Mouse (Mus musculus) neural tube, embryonic 12.5 days (tissue): ENCODE results near the gene Ube2ql1. TPM values are rescaled to one million over a fixed set of nuclear protein-coding genes. Genes with fewer than 3 reads are reported as not detected.
A peak's percentile ranks its signal among the peaks of the same experiment; 100 is the strongest.

Experiments
- ATAC-seq: fragments of 200-750 bp; cut with Nextera tagmentation; 2 replicates; pipeline ENCODE4 v1.8.0; 2017; ENCODE audit warnings: low read depth, mild to moderate bottlenecking, moderate TSS enrichment, moderate library complexity; ENCODE audit not compliant: low FRiP score
- H3K27ac ChIP-seq: fragments of 300-500 bp; sonication (generic); 2 replicates; pipeline ENCODE4 v1.5.1; 2016
- H3K27me3 ChIP-seq: fragments of 300-500 bp; sonication (generic); replicated peaks from 2 replicates; pipeline ENCODE4 v1.6.1; 2016; ENCODE audit warnings: mild to moderate bottlenecking
- H3K36me3 ChIP-seq: fragments of 300-500 bp; sonication (generic); 2 replicates; pipeline ENCODE4 v1.6.1; 2016; ENCODE audit warnings: mild to moderate bottlenecking
- H3K4me1 ChIP-seq: fragments of 300-500 bp; sonication (generic); 2 replicates; pipeline ENCODE4 v1.6.1; 2016
- H3K4me2 ChIP-seq: fragments of 300-500 bp; sonication (generic); replicated peaks from 2 replicates; pipeline ENCODE4 v1.6.1; 2016; ENCODE audit warnings: mild to moderate bottlenecking
- H3K4me3 ChIP-seq: fragments of 300-500 bp; sonication (generic); 2 replicates; pipeline ENCODE4 v1.5.1; 2016
- H3K9ac ChIP-seq: fragments of 300-500 bp; sonication (generic); 2 replicates; pipeline ENCODE4 v1.6.1; 2016; ENCODE audit warnings: mild to moderate bottlenecking
- H3K9me3 ChIP-seq: fragments of 300-500 bp; sonication (generic); 2 replicates; pipeline ENCODE4 v1.6.1; 2016; ENCODE audit warnings: mild to moderate bottlenecking
- WGBS: fragments of 180-500 bp; shearing (Covaris S2); methylation state at CpG from one replicate; pipeline ENCODE4 v1.1.7; 2016; 5-methylcytosine and 5-hydroxymethylcytosine counted together
- polyA plus RNA-seq: library from polyadenylated mRNA; unstranded; fragments of >200 nt; fragmentation: Nextera tagmentation; extraction: Ambion mirVana; gene quantifications from 2 replicates; pipeline ENCODE4 v1.2.1, GENCODE M21; 2016

The Ube2ql1 gene
- polyA plus RNA-seq = 31.3 and 34.3 TPM in 2 replicates

DNA sequence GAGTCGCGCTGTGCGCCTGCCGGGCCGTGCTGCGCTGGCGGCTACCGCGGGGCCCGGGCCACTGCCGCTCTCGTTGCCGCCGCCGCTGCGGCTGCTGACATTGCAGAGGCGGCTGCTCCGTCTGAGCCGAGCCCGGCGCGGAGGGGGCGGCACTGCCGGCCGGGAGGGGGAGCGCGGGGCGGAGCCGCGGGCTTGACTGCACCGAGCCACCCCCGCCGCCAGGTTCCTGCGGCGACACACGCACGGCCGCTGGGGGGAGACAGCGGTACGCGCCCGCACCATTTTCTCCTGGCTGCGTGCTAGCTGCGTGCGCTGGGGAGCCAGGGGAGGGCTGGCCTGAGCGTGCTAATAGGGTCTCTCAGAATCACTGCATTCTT is at the start of gene Ube2ql1:
TSS of gene Ube2ql1 (minus strand) at position 131 of the 377 bp plus-strand sequence.
- Histone ChIP-seq H3K4me2 (peak within 1 kb of the TSS; percentile 88), H3K9me3 (no peaks in the 10 kb centered on the region), H3K4me3 (peak within 1 kb of the TSS; percentile 79), H3K9ac (peak within 1 kb of the TSS; percentile 90), H3K4me1 (peaks cover 37% of the 10 kb centered on the region), H3K36me3 (no peaks in the 10 kb centered on the region; the same call in 1 of the 2 replicates), H3K27ac (peak within 1 kb of the TSS; percentile 93), H3K27me3 (peaks cover 26% of the 10 kb centered on the region)
- WGBS = under 1% methylated on average over 46 of the region's 46 CpGs
- peak; percentile 93 for ATAC-seq

GRCm38 (mm10) chr13:69788704-69789103 is 49.0 kb upstream of the Ube2ql1 start:
- ATAC-seq = no peak
- Histone ChIP-seq H3K9me3 (no peaks in the 10 kb centered on the region), H3K4me2 (no peak overlapping the region), H3K4me1 (peaks cover 7% of the 10 kb centered on the region; the same call in 1 of the 2 replicates), H3K27me3 (no peaks in the 10 kb centered on the region), H3K9ac (no peak overlapping the region), H3K4me3 (no peak overlapping the region), H3K27ac (no peak overlapping the region), H3K36me3 (no peaks in the 10 kb centered on the region)
- 69% methylated on average over 5 of the region's 5 CpGs for WGBS

DNA sequence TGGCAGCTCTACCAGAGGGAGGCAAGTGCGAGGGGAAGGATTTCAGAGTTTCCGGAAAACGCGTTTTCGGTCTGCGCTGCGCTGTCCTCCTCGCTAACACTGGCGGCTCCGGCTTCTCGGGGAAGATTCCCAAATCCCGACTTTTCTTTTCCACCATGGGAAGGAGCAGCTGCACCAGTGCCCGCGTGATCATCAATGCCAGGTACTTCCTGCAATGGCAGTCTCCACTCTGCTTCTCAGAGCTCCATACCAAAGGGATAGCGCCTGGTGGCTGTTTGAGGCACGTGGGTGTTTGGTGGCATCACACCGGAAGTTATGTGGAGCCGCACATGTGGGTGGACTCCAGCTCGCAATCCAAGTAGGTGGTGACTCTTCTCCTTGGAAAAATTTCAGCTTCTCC is 38.5 kb upstream of the Ube2ql1 start:
- no peaks in the 10 kb centered on the region for H3K36me3 ChIP-seq
- WGBS = 92% methylated on average over 19 of the region's 19 CpGs
- H3K27ac ChIP-seq = no peak overlapping the region
- no peaks in the 10 kb centered on the region for H3K27me3 ChIP-seq
- H3K9ac ChIP-seq = no peak overlapping the region
- ATAC-seq = no peak
- H3K4me3 ChIP-seq = no peak overlapping the region
- H3K4me1 ChIP-seq = no peaks in the 10 kb centered on the region
- H3K4me2 ChIP-seq = no peak overlapping the region
- no peaks in the 10 kb centered on the region for H3K9me3 ChIP-seq

GRCm38 (mm10) chr13:69772358-69772757 is 32.7 kb upstream of the Ube2ql1 start:
- Histone ChIP-seq H3K4me3 (no peak overlapping the region), H3K27ac (no peak overlapping the region), H3K36me3 (no peaks in the 10 kb centered on the region), H3K4me2 (no peak overlapping the region), H3K4me1 (no peaks in the 10 kb centered on the region), H3K27me3 (no peaks in the 10 kb centered on the region), H3K9me3 (no peaks in the 10 kb centered on the region), H3K9ac (no peak overlapping the region)
- ATAC-seq = no peak
- WGBS = 81% methylated on average over 4 of the region's 4 CpGs

- Histone ChIP-seq H3K36me3 (no peaks in the 10 kb centered on the region), H3K9me3 (no peaks in the 10 kb centered on the region), H3K4me1 (no peaks in the 10 kb centered on the region), H3K4me3 (no peak overlapping the region), H3K4me2 (no peak overlapping the region), H3K27ac (no peak overlapping the region), H3K9ac (no peak overlapping the region), H3K27me3 (no peaks in the 10 kb centered on the region)
- ATAC-seq = no peak
- 88% methylated on average over 12 of the region's 12 CpGs for WGBS
Observed at GRCm38 (mm10) chr13:69770538-69771456, 31.1 kb upstream of the Ube2ql1 start.

DNA sequence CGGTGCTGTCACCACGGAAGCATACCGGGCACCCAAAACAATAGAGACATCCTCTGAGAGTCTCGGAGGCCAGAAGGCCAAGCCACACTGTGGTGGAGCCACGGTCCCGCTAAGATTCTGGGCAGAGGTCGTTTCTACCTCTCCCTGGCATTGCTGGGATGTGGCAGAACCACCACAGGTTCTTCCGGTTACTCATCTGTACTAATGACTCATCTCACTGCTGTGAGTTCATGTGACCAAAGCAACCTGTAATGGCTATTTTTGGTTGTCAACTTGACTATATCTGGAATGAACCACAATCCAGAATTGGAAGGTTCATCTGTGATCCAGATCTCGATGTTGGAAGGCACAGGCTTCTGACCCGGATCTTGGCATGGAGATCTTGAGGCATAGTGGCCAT is 28.5 kb upstream of the Ube2ql1 start:
- no peak for ATAC-seq
- no peak overlapping the region for H3K4me3 ChIP-seq
- no peak overlapping the region for H3K27ac ChIP-seq
- 88% methylated on average over 10 of the region's 10 CpGs for WGBS
- no peaks in the 10 kb centered on the region for H3K27me3 ChIP-seq
- no peak overlapping the region for H3K4me2 ChIP-seq
- no peaks in the 10 kb centered on the region for H3K4me1 ChIP-seq
- no peaks in the 10 kb centered on the region for H3K9me3 ChIP-seq
- H3K36me3 ChIP-seq = no peaks in the 10 kb centered on the region
- no peak overlapping the region for H3K9ac ChIP-seq

- Histone ChIP-seq H3K9ac (no peak overlapping the region), H3K4me2 (no peak overlapping the region), H3K27ac (no peak overlapping the region), H3K9me3 (no peaks in the 10 kb centered on the region), H3K36me3 (no peaks in the 10 kb centered on the region), H3K27me3 (no peaks in the 10 kb centered on the region), H3K4me1 (no peaks in the 10 kb centered on the region), H3K4me3 (no peak overlapping the region)
- WGBS = 74% methylated on average over 9 of the region's 9 CpGs
- no peak for ATAC-seq
Observed at GRCm38 (mm10) chr13:69764646-69765045, 25.0 kb upstream of the Ube2ql1 start.

DNA sequence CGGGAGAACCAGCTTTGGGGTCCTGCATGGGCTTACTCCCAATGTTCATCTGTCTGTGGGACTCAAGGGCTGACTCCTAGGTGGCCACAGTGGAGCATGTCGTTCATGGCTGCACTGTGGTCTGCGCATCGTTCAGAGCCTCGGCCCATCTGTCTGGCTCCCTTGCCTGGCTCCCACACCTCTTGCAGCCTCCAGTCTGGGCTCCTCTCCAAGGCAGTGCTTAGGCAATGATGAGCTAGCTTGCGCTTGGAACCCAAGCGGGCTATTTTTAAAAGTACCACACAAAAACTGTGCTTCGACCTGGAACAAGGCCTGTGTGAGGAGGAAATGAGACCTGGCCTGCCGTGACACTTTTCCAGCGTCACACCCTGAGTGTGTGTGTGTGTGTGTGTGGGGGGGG is 21.7 kb upstream of the Ube2ql1 start:
- no peak for ATAC-seq
- H3K4me3 ChIP-seq = no peak overlapping the region
- no peaks in the 10 kb centered on the region for H3K36me3 ChIP-seq
- WGBS = 88% methylated on average over 10 of the region's 10 CpGs
- no peak overlapping the region for H3K27ac ChIP-seq
- no peak overlapping the region for H3K9ac ChIP-seq
- no peaks in the 10 kb centered on the region for H3K27me3 ChIP-seq
- H3K9me3 ChIP-seq = no peaks in the 10 kb centered on the region
- H3K4me2 ChIP-seq = no peak overlapping the region
- H3K4me1 ChIP-seq = no peaks in the 10 kb centered on the region

DNA sequence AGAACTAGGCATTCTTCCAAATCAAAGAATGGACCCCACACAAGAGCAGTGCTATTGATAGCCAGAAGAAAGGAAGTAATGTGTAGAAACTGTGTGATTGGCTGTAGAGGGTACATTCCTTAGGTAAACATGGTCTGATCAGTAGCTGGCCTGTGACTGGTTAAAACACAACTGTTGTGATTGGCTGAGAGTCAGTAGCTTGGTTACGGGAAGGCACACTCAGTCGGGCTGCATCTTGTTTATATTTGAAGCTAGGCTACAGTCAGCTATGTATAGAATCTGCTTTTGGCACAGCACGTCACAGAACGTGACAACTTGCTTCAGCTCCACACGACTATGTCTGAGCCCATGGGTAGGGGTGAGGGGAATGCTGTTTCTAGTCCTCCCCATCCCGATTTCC is 19.3 kb upstream of the Ube2ql1 start:
- WGBS = 83% methylated on average over 6 of the region's 6 CpGs
- no peak for ATAC-seq
- no peak overlapping the region for H3K27ac ChIP-seq

GRCm38 (mm10) chr13:69752875-69753274 is 13.2 kb upstream of the Ube2ql1 start:
- no peak overlapping the region for H3K9ac ChIP-seq
- H3K9me3 ChIP-seq = no peaks in the 10 kb centered on the region
- no peaks in the 10 kb centered on the region for H3K4me1 ChIP-seq
- no peak overlapping the region for H3K4me2 ChIP-seq
- no peak overlapping the region for H3K27ac ChIP-seq
- no peak for ATAC-seq
- no peaks in the 10 kb centered on the region for H3K36me3 ChIP-seq
- no peaks in the 10 kb centered on the region for H3K27me3 ChIP-seq
- H3K4me3 ChIP-seq = no peak overlapping the region
- WGBS = 86% methylated on average over 2 of the region's 2 CpGs

More for the DNA sequence above, 19.3 kb upstream of the Ube2ql1 start:
- no peaks in the 10 kb centered on the region for H3K4me1 ChIP-seq
- H3K9ac ChIP-seq = no peak overlapping the region
- no peaks in the 10 kb centered on the region for H3K9me3 ChIP-seq
- H3K4me3 ChIP-seq = no peak overlapping the region
- no peak overlapping the region for H3K4me2 ChIP-seq
- H3K36me3 ChIP-seq = no peaks in the 10 kb centered on the region
- H3K27me3 ChIP-seq = no peaks in the 10 kb centered on the region

GRCm38 (mm10) chr13:69751510-69751909 is 11.8 kb upstream of the Ube2ql1 start:
- H3K4me2 ChIP-seq = no peak overlapping the region
- no peaks in the 10 kb centered on the region for H3K36me3 ChIP-seq
- no peaks in the 10 kb centered on the region for H3K4me1 ChIP-seq
- H3K4me3 ChIP-seq = no peak overlapping the region
- H3K27me3 ChIP-seq = no peaks in the 10 kb centered on the region
- H3K9ac ChIP-seq = no peak overlapping the region
- no peaks in the 10 kb centered on the region for H3K9me3 ChIP-seq
- ATAC-seq = no peak
- no peak overlapping the region for H3K27ac ChIP-seq
- 89% methylated on average over 6 of the region's 6 CpGs for WGBS

DNA sequence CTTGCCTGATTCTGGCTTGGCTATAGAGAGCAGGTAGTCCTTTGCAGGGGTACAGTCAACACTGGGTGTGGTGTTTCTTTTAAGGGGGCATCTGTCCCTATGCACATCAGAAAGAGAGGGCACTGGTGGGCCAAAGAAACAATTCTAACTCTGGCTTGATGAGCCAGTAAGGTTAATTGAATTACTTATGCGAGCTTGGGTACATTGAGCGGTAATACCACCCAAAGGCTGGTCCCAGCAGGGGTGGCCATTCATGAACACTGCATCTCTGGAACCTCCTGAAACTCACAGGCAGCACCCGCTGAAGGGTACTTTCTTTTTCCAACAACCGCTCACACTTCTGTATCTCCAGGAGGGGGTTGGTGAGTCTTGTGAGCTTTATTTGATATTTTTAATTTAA is 9.1 kb upstream of the Ube2ql1 start:
- WGBS = 29% methylated on average over 4 of the region's 4 CpGs
- no peak overlapping the region for H3K9ac ChIP-seq
- no peak for ATAC-seq
- no peak overlapping the region for H3K4me3 ChIP-seq
- H3K4me1 ChIP-seq = no peaks in the 10 kb centered on the region
- H3K36me3 ChIP-seq = no peaks in the 10 kb centered on the region
- H3K27me3 ChIP-seq = no peaks in the 10 kb centered on the region
- no peak overlapping the region for H3K27ac ChIP-seq
- H3K4me2 ChIP-seq = no peak overlapping the region
- no peaks in the 10 kb centered on the region for H3K9me3 ChIP-seq
